Mouse (Mus musculus) left cerebral cortex, adult 11 months (tissue): ENCODE results near the gene Map2k6.

ENCODE experiments used
- DNase-seq: peaks from one replicate; pipeline ENCODE4 v3.0.0; 2022; ENCODE audit warnings: low spot score

Map2k6 gene

DNA sequence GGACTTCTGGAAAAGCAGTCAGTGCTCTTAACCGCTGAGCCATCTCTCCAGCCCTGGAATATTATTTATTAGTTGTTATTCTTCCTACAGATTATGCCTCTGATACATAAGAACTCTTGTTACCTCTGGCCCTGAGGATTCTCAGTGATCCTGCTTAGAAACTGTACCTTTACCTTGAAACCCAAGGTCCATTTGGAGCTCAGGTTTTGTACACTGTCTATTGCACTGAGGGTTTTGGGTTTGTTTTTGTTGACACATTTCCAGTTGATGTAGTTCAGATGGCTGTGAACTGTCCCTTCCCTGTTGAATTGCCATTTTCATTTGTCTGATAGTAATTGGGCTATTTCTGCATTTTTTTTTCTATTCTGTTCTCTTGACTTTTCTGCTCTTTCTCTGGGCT is 85.5 kb downstream of the Map2k6 start:
- DNase-seq, result no peak

DNA sequence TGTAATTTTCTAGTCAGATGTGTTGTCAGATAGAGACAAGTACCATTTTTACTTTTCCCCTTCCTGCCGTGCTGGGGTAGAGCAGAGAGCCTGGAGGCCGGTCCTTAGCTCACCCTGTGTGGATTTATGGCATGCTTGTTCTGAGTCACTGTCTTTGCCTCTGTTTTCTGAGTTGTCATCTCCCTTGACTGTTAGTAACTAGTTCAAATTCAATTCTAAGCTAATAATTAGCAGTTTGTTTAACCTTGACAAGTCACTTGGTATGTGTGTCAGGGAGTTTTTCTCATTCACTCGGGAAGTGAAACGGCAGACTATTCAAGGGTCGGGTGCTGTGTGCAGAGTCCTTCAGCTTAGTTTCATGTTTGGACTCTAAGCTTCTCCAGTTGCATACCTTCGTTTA is 86.2 kb downstream of the Map2k6 start:
- DNase-seq, result no peak

DNA sequence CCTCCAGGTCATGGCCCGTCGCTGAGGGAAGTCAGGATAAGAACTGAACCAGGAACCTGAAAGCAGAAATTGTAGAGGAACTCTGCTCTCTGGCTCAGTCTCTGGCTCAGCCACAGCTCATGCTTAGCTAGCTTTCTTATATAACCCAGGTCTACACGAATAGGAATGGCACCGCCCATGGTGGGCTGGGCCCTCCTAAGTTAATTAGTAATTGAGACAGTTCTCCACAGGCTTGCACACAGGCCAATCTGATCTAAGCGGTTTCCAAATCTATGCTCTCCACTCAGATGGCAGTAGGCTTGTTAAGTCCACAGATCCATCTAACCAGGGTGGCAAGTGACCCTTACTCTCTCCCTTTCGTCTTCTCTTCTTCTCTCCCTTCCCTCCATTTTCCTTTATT is 88.9 kb downstream of the Map2k6 start:
- DNase-seq, result no peak

DNA sequence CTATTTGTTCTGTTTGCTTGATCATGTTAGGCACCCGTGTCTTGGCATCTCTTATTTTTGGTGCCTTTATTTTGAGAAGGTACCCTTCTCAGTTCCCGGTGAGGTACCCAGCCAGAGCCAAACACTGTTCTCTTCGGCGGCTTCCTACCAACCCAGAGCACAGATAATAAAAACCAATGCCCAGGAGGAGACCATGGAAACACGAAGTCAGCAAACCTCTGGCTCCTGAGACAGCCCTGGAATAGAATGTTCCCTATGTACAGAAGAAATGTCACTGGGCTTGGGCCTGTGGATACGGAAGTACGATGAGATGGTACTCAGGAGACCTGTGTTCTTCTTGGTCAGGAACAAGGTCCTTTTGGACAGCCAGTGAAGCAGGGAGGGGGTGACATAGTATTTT is 89.4 kb downstream of the Map2k6 start:
- DNase-seq, result no peak

DNA sequence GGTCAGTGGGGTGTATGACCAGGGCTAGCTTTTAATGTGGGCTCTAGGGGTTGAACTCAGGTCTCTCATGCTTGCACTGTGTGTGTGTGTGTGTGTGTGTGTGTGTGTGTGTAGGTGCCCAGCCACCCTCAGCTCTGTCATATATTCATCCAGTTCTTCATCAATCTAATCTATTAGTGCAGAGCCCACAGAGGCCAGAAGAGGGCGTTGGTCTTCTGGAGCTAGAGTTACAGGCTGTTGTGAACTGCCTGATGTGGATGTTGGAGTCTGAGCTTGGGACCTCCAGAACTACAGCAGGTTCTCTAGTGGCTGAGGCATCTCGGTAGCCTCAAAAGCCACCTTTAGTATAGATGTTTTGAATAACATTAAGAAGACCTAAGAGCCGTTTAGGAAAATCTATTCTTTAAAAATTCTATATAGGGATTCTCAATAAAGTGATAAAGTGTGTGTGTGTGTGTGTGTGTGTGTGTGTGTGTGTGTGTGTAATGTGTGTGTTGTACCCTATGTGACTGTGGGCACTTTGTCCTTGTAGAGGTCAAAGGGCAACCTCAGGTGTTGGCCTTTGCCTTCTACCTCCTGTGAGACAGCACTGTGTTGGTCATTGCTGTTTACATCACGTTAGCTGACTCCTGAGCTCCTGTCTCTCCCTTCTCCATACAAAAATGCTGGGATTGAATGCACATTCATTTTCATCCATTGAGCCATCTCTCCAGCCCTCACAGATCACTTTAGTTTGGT is 96.6 kb downstream of the Map2k6 start:
- DNase-seq, result no peak

DNA sequence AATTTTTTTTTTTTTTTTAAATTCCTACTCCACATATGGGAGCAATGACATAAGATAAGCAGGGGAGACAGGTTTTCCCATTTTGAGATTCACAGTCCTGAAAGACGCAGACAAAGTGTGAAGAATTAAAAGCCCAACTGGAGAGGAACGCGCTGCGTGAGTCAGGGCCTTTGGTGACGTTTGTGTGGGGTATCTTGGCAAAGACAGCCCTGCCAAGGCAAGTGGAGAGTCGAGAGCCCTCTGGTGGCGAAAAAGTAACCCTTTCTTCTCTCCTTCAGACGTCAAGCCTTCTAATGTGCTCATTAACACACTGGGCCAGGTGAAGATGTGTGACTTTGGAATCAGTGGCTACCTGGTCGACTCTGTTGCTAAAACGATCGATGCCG is 97.1 kb downstream of the Map2k6 start:
- peak; percentile 52 for DNase-seq

DNA sequence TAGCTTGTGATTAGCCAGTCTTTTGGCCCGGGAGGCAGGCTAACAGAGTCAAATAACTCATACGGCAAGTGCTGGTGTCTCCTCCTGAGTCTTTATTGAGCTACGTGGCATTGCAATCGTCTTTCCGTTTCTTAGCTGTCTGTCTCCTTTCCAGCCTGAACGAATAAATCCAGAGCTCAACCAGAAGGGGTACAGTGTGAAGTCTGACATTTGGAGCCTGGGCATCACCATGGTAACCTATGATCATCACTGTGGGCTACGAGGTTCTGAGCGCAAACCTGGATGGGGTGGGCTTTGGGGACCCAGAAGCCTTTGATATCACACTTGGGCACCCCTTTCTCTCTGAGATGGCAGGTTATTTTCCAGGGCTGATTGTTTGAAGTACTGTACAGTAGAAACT is 98.8 kb downstream of the Map2k6 start:
- no peak for DNase-seq

DNA sequence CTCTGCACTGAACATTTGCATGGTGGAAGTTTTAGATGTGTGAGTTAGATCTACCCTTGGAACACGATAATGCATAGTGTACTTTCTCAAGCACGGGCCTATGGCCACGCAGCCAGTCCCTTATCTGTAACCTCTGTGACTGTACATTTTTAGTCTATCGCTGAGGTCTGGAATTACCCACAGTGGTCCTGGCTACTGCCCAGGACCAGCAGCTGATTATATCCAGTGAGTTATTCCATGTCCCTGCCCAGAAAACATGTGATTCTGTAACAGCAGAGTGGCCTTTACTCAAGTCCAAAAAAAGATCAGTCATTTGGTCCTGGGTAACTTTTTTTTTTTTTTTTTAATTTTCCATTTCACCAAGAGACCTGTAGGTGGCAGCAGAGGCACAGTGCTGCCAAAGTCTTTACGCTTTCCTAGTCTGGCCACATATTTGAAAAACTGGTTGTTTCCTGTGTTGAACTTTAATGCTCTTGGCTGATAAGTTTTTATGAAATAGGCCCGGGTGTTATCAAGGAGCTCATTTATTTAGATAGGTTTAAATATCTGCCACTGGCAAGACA is 99.8 kb downstream of the Map2k6 start:
- no peak for DNase-seq

DNA sequence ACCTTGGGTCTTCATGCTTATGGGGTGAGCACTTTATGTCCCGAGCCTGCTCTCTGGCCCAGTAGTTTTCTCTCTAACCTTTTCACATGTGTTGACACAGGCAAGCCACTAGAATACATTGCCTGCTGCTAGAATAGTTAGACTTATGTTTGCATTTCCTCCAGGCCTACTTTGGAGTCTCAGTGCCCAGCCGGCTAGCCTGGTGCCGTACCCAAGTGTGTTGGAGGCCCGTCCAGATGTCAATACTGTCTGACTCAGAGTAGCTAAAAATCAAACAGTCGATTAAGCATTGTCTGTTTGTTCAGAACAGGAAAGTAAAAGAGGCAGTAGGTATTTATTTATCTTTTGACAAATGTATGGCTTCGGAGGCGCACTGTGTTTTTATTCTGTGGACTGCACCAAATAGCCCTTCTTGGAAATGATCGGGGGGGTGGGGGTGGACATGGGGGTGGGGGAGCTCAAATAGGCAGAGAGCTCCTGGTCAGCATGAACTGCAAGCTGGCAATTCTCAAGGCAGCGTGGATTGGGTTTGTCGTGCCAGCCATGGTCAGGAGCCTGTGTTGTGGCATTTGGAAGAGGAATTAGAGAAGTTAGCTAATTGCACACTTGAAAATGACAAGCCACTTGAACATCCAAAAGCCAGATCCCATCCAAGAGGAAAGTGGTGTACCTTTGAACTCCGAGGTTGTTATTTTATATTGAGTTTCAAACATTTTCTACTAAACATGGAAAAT is 104.2 kb downstream of the Map2k6 start:
- DNase-seq, result no peak

DNA sequence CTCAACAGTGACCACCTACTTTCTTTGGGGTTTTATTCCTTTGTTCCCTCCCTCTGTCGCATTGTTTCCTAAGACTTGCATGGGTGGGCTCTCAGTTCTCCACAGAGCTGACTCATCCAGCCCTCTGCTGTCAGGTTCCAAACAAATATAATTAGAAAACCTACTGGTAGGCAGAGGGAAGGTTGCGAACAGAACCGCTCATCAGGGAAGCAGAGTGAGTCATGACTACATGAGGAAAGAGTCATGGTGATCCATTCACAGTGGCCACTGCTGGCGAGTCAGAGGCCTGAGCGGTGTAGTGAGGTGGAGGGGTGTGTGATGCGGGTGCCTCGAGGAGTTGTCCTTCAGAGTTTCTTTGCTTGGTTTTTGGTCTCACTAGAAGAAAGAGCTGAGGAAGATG is 112.5 kb downstream of the Map2k6 start:
- DNase-seq, result peak; percentile 23

DNA sequence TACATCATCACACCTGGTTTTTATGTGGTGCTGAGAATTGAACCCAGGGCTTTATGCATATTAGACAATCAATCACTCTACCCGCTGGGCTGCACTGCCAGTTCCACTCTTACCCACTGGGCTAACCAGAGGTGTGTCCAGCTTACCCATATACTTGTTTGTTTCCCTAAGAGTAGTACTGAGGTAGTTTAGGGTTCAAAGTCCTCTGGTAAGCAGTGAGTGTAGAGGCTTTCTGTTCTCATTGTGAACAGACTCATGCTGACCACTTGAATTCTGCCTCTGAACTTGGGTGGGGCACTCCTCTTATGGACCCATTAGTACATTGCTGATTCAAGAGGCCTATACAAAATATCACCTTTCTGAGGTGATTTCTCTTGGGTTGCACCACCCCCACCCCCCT is 119.7 kb downstream of the Map2k6 start:
- no peak for DNase-seq

DNA sequence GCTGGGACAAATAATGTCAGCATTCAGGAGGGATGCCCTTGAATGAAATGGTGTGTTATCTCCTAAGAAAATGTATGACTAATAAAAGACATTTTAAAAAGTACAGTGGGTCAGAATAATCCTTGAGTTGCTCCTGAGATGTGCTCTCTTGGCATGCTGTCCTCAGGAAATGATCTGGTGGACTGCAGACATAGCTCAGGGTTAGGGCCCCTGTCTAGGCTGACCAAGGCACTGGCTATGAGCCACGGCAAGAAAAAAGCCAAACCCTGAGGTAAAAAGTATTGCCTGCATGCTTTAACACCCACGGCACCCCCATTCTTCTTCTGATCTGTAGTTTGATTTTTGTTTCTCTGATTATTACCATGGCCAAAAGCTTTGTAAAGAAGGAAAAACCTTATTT is 124.0 kb downstream of the Map2k6 start:
- no peak for DNase-seq

DNA sequence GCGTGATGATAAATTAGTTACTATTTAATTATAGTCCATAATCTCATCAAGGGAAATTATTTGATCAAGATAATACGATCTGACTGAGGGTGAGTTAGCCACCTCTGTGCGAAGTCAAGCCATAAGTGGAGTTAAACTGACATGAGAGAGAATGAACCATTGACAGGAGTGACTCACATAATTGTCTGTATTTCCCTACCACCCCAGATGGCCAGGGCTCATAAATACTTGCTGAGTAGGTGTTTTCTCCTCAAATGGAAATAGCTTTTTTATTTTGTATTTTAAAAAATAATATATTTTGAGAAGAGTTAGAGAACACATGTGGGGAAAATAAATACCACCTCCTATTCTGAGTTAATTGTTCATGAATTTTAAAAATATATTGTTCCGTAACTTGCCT is 127.2 kb downstream of the Map2k6 start:
- no peak for DNase-seq

DNA sequence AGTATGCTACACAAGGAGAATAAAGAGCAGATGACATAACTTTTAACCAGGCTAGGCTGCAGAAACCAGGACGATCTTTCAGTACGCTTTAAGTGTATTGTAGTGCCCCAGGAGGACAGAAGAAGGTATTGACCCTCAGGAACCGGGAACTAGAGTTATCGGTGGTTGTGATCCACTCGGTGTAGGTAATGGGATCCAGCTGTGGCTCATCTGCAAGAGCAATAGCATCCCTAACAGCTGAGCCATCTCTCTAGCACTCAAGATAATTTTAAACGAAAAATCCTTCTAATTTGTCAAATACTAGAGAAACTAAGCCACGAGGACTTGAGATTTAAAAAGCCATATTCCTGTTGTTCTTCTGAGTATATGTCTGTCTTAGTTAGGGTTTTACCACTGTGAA is 132.2 kb downstream of the Map2k6 start:
- no peak for DNase-seq

DNA sequence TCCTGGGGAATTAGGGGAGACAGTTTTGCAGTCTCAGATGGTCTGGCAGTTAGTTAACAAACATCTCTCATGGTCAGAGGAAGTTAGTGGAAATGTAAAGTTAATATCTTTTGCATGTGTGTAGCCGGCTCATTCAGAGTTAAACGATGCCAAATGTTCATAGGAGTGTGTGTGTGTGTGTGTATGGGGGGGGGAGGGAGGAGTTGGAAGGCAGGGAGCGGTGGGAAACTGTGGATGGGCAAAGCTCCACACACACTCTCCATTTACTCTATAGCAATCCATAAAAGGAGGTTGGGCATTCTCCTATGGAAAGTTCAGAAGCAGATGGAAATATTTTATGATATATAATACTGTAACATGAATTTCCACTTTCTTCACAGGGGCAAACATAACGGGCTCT is 135.9 kb downstream of the Map2k6 start:
- DNase-seq, result no peak

DNA sequence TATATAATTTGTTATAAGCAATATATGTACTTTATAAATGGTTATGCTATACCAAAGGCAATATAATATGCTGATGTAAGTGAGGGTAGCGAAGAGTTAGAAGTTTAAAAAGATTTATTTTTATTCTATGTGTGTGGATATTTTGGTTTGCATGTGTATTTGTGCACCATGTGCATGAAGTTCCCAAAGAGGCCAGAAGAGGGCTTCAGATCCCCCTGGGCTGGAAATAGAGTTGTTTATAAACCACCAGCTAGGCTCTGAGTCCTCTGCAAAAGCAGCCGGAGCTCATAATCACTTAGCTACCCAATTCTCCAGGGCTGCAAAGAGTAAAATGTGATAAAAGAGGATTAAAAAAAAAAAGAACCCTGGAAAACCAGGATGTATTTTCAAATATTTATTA is 137.6 kb downstream of the Map2k6 start:
- DNase-seq, result no peak

DNA sequence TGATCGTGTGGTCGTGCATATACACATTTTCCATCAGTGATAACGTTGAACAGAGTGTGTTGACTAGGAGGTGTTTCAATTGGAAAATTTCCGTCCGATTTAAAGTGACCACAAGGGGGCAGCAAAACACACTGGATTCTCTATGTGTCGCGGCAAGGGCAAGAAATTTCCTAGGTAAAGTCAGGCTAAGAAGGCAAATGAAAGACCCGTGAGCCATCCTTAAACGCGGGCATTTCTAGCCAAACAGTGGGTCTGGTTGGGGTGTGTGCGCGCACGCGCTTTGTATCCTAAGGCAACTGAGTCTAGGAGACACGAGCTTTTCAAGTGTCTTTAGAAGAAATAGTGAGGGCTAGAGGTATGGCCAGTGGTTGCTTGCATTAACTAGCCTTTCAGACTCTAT is 138.7 kb downstream of the Map2k6 start:
- peak; percentile 63 for DNase-seq

DNA sequence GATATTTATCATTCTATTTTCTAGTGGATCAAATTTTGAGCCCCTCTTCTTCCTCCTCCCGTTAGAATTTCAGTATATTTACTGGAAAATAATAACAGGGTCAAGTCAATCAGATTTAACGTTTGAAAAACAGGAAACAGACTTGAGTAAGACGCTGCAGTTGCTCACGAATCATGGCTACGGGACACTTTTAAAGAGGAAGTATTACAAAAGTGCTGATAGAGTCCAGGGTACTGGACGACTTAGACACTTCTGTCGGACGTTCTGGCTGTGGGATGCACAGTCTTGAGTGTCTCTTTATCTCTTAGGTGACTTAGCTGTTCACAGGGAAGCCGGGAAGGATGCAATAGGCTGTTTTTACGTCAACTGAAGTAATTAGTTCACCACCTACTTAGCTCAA is 139.3 kb downstream of the Map2k6 start:
- no peak for DNase-seq

DNA sequence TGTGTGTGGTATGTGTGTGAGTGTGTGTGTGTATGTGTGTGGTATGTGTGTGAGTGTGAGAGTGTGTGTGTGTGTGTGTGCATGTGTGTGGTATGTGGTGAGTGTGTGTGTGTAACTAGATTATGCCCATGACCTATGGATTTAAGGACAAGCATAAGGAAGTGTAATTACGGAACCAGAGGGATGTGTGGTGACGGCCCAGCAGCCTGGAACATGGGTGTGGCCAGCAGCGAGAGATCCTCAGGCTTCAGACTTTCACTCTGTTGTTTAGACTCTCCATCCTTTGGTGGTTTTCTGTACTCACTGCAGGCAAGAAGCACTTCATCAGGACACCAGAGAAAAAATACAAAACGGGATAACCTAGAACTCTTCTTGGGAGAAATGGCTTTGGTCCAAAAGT is 143.0 kb downstream of the Map2k6 start:
- DNase-seq, result no peak

DNA sequence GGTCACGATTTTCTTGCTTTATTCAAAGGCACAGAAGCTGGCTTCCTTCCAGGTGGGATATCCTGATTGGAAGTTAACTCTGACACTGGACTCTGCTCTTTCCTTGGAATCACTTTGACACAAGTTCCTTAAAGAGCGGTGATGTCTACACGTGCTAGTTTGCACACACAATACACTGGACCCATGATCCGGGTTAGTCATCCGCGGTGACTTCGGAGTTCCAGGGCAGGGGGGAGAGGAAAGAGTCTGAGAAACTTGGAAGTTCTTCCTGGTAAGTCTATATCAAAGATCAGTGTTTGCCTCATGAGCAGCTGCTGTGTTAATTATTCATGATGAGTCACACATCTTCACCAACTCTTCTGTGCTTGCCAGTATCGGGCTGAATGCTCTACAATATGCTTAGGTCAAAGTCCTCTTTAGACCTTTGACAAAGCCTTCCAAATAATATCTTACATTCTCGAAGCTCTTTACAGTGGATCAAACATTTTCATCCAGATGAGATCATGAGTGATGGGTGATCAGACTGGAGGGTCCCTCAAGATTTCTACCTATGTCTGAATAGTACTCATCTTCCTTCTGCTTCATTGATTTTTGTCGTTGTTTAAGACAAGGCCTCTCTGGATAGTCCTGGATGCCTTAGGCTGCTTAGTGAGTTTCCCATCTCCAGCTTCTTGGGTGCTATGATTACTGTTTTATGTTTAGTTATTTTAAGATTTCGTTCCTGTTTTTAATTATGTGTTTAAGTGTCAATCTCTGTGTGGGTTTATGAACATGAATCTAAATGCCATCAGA is 145.7 kb downstream of the Map2k6 start:
- DNase-seq, result no peak

DNA sequence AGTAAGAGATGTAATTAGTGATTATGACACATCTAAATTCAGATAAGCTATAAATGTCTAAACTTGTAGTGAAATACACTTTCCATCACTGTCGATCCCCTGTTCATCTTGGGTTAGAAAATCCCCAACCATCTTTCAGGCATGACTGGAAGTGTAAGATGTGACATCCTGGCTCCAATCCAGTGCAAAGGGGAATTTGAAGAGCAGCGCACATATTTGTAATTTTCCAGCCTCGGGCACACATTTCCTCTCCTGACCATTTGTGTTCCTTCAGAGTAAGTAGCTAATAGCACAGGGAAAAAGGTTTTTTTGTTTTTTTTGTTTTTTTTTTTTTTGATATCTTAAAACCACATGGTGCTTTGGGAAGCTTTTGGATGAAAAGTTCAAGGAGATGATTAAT is 146.5 kb downstream of the Map2k6 start:
- DNase-seq, result no peak

DNA sequence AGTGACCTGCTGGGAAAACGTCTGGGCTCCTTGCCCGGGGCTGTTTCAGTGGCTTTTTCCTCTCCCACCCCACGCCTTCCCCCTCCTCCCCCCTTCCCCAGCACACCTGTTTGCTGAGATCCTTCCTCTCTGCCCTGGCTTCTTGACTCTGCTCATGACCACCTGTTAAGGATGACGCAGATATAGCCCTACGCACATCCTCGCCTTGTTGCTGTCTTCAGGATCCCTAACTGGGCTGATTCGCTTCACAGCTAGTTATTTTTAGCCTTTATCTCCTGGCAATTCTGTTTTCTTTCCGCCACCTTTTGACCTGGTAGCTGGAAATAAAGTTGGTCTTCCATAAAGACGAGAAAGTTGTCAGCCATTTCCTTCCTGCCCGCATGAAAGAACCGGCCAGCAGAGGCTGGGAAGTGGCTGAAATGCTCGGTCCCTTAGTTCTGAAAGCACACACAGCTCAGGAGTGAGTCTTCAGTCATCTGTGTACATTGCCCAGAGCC is 152.6 kb downstream of the Map2k6 start:
- DNase-seq, result no peak
